16 mouse cellular contexts compared by ENCODE assay signal in genomic region chr14:59892084-59892483, GRCm38 (mm10).
DNase-seq lines count a peak whose midpoint lies in the region; ATAC-seq and TF ChIP-seq lines count a peak whose summit lies in the region.
"Had no signal": no experiment of that assay in that cellular context is flagged by ENCODE, and none has a peak within 500 bp of the region (broad histone marks: within the 10 kb centered on the region; RNA-seq: fewer than 3 reads in every experiment).

No protein-coding gene starts in this region.

- 86% methylated on average over 8 of the region's 8 CpGs for WGBS in lung, embryonic 14.5 days

- peaks cover 17% of the 10 kb centered on the region for H3K4me1 ChIP-seq in lung, embryonic 14.5 days (ENCODE audit: insufficient read depth)

- H3K27me3 ChIP-seq in lung, embryonic 14.5 days (ENCODE audit: insufficient read depth, low read length) = no peaks in the 10 kb centered on the region
- H3K27me3 ChIP-seq: embryonic facial prominence, embryonic 15.5 days; forebrain, embryonic 15.5 days; hindbrain, embryonic 15.5 days had no signal

- no peak; the same call in 1 of the 2 replicates for ATAC-seq in cerebellum, adult (ENCODE audit: insufficient number of reproducible peaks, low FRiP score, low TSS enrichment)
- ATAC-seq in lung, embryonic 14.5 days (ENCODE audit: insufficient read depth) = no peak
- ATAC-seq: forebrain, embryonic 15.5 days had no signal

- H3K4me2 ChIP-seq in lung, embryonic 14.5 days = no peak overlapping the region
- H3K4me2 ChIP-seq: embryonic facial prominence, embryonic 15.5 days; forebrain, embryonic 15.5 days; heart, embryonic 13.5 days; hindbrain, embryonic 15.5 days had no signal

- no peak for TF ChIP-seq CTCF in lung, embryonic 14.5 days (IDR thresholded peaks at IDR 0.05; ENCODE audit: low read depth)

- H3K9me3 ChIP-seq in lung, embryonic 14.5 days (ENCODE audit: low read depth, low read length) = no peaks in the 10 kb centered on the region
- H3K9me3 ChIP-seq: embryonic facial prominence, embryonic 15.5 days; forebrain, embryonic 15.5 days; heart, embryonic 13.5 days; hindbrain, embryonic 15.5 days had no signal

- no peak overlapping the region for H3K9ac ChIP-seq in lung, embryonic 14.5 days
- H3K9ac ChIP-seq: embryonic facial prominence, embryonic 15.5 days; forebrain, embryonic 15.5 days; heart, embryonic 13.5 days; hindbrain, embryonic 15.5 days had no signal

- H3K4me3 ChIP-seq in lung, embryonic 14.5 days (ENCODE audit: low read depth, low read length) = no peak overlapping the region
- H3K4me3 ChIP-seq: embryonic facial prominence, embryonic 15.5 days; erythroblast, embryonic 14.5 days; forebrain, embryonic 15.5 days; heart, embryonic 13.5 days; hindbrain, embryonic 15.5 days had no signal

- no peak overlapping the region for H3K27ac ChIP-seq in lung, embryonic 14.5 days (ENCODE audit: low read depth)
- H3K27ac ChIP-seq: embryonic facial prominence, embryonic 15.5 days; forebrain, embryonic 15.5 days; heart, embryonic 13.5 days; hindbrain, embryonic 15.5 days had no signal

- no peaks in the 10 kb centered on the region for H3K36me3 ChIP-seq in lung, embryonic 14.5 days (ENCODE audit: insufficient read depth)
- H3K36me3 ChIP-seq: embryonic facial prominence, embryonic 15.5 days; forebrain, embryonic 15.5 days; heart, embryonic 13.5 days; hindbrain, embryonic 15.5 days had no signal

- DNase-seq in cerebellum, adult 11-12 months = peak; percentile 47
- peak; percentile 21 for DNase-seq in lung, embryonic 14.5 days
- no peak for DNase-seq in lung, postnatal 4 days
- peak; percentile 32 to 36 for DNase-seq in cerebellum, postnatal 14 days
- no peak for DNase-seq in layer of hippocampus, adult 9-10 months (ENCODE audit: low spot score)
- no peak for DNase-seq in adrenal gland, adult 8-10 months
- DNase-seq: adrenal gland, postnatal 14 days; gastrocnemius, postnatal 36 days; heart, adult 11 months; heart, postnatal 36 days had no signal

Comparison
In these comparisons a context has a peak if more than half of its experiments do, and no peak if none do; other contexts are left out.
1. DNase-seq: peak in cerebellum, adult 11-12 months (single experiment), lung, embryonic 14.5 days (single experiment) and cerebellum, postnatal 14 days (2 of 2); none in lung, postnatal 4 days (0 of 2), layer of hippocampus, adult 9-10 months (single experiment) and adrenal gland, adult 8-10 months (single experiment).